Mouse (Mus musculus): ENCODE measurements around the gene Cenpn. TPM values are rescaled to one million over a fixed set of nuclear protein-coding genes. Genes with fewer than 3 reads are reported as not detected.

The Cenpn gene
- polyA plus RNA-seq, 1 experiment: 48.0 TPM

- H3K27me3 ChIP-seq (ENCODE audit: control insufficient read depth, insufficient read depth, low read length, poor library complexity, severe bottlenecking): no peaks in the 10 kb centered on the region
- peaks cover 3% of the 10 kb centered on the region for H3K4me1 ChIP-seq (ENCODE audit: control insufficient read depth, insufficient read depth, low read length)
- H3K27ac ChIP-seq (ENCODE audit: insufficient read depth, low read length): no peak overlapping the region; the same call in 1 of the 2 replicates
- peak overlapping the region; percentile 38 for H3K4me3 ChIP-seq (ENCODE audit: low read depth, low read length)
- TF ChIP-seq EP300 (IDR thresholded peaks at IDR 0.05; ENCODE audit: insufficient read depth, low read depth, low read length): no peak
- no peak for TF ChIP-seq CTCF (IDR thresholded peaks at IDR 0.05; ENCODE audit: low read depth, low read length)
- no peak for TF ChIP-seq POLR2A (IDR thresholded peaks at IDR 0.05; ENCODE audit: insufficient read depth, low read length)
- no peaks in the 10 kb centered on the region for H3K36me3 ChIP-seq (ENCODE audit: control insufficient read depth, insufficient read depth, low read length, poor library complexity, severe bottlenecking)
- no peaks in the 10 kb centered on the region for H3K9me3 ChIP-seq (replicated peaks; ENCODE audit: control insufficient read depth, insufficient read depth, low read length, poor library complexity, severe bottlenecking)
- peak overlapping the region; percentile 22; the same call in 1 of the 2 replicates for H3K9ac ChIP-seq (ENCODE audit: low read depth, poor library complexity, severe bottlenecking)
Observed at GRCm38 (mm10) chr8:116946851-116947250, 25.3 kb downstream of the Cenpn start.

GRCm38 (mm10) chr8:116947589-116947988 is 26.1 kb downstream of the Cenpn start:
- no peaks in the 10 kb centered on the region for H3K9me3 ChIP-seq (replicated peaks; ENCODE audit: control insufficient read depth, insufficient read depth, low read length, poor library complexity, severe bottlenecking)
- H3K27ac ChIP-seq (ENCODE audit: insufficient read depth, low read length): no peak overlapping the region
- H3K9ac ChIP-seq (ENCODE audit: low read depth, poor library complexity, severe bottlenecking): no peak overlapping the region
- H3K36me3 ChIP-seq (ENCODE audit: control insufficient read depth, insufficient read depth, low read length, poor library complexity, severe bottlenecking): no peaks in the 10 kb centered on the region; the same call in 1 of the 2 replicates
- H3K4me3 ChIP-seq (ENCODE audit: low read depth, low read length): 0 out of 2 replicates have a peak overlapping the region, but pooled peaks have one; percentile 8
- TF ChIP-seq EP300 (IDR thresholded peaks at IDR 0.05; ENCODE audit: insufficient read depth, low read depth, low read length): 0 out of 2 replicates have a peak, but pooled peaks have one; percentile 12
- no peak for TF ChIP-seq POLR2A (IDR thresholded peaks at IDR 0.05; ENCODE audit: insufficient read depth, low read length)
- H3K27me3 ChIP-seq (ENCODE audit: control insufficient read depth, insufficient read depth, low read length, poor library complexity, severe bottlenecking): no peaks in the 10 kb centered on the region
- H3K4me1 ChIP-seq (ENCODE audit: control insufficient read depth, insufficient read depth, low read length): peaks cover 3% of the 10 kb centered on the region

GRCm38 (mm10) chr8:116951369-116951768 is 29.8 kb downstream of the Cenpn start:
- H3K4me1 ChIP-seq (ENCODE audit: control insufficient read depth, insufficient read depth, low read length): peaks cover 3% of the 10 kb centered on the region
- H3K9me3 ChIP-seq (replicated peaks; ENCODE audit: control insufficient read depth, insufficient read depth, low read length, poor library complexity, severe bottlenecking): no peaks in the 10 kb centered on the region
- H3K4me3 ChIP-seq (ENCODE audit: low read depth, low read length): no peak overlapping the region
- no peak overlapping the region for H3K27ac ChIP-seq (ENCODE audit: insufficient read depth, low read length)
- TF ChIP-seq CTCF (IDR thresholded peaks at IDR 0.05; ENCODE audit: low read depth, low read length) (no peak), POLR2A (IDR thresholded peaks at IDR 0.05; ENCODE audit: insufficient read depth, low read length) (no peak), EP300 (IDR thresholded peaks at IDR 0.05; ENCODE audit: insufficient read depth, low read depth, low read length) (no peak)
- H3K9ac ChIP-seq (ENCODE audit: low read depth, poor library complexity, severe bottlenecking): no peak overlapping the region
- no peaks in the 10 kb centered on the region for H3K27me3 ChIP-seq (ENCODE audit: control insufficient read depth, insufficient read depth, low read length, poor library complexity, severe bottlenecking)
- H3K36me3 ChIP-seq (ENCODE audit: control insufficient read depth, insufficient read depth, low read length, poor library complexity, severe bottlenecking): peaks cover 34% of the 10 kb centered on the region

- Histone ChIP-seq H3K4me3 (ENCODE audit: low read depth, low read length) (no peak overlapping the region), H3K9me3 (replicated peaks; ENCODE audit: control insufficient read depth, insufficient read depth, low read length, poor library complexity, severe bottlenecking) (no peaks in the 10 kb centered on the region), H3K9ac (ENCODE audit: low read depth, poor library complexity, severe bottlenecking) (no peak overlapping the region), H3K36me3 (ENCODE audit: control insufficient read depth, insufficient read depth, low read length, poor library complexity, severe bottlenecking) (peaks cover 38% of the 10 kb centered on the region), H3K27ac (ENCODE audit: insufficient read depth, low read length) (no peak overlapping the region), H3K27me3 (ENCODE audit: control insufficient read depth, insufficient read depth, low read length, poor library complexity, severe bottlenecking) (no peaks in the 10 kb centered on the region), H3K4me1 (ENCODE audit: control insufficient read depth, insufficient read depth, low read length) (peaks cover 3% of the 10 kb centered on the region)
- no peak for TF ChIP-seq CTCF (IDR thresholded peaks at IDR 0.05; ENCODE audit: low read depth, low read length)
- TF ChIP-seq EP300 (IDR thresholded peaks at IDR 0.05; ENCODE audit: insufficient read depth, low read depth, low read length): no peak
- TF ChIP-seq POLR2A (IDR thresholded peaks at IDR 0.05; ENCODE audit: insufficient read depth, low read length): no peak
Observed at GRCm38 (mm10) chr8:116951778-116952177, 30.2 kb downstream of the Cenpn start.

- Histone ChIP-seq H3K9me3 (replicated peaks; ENCODE audit: control insufficient read depth, insufficient read depth, low read length, poor library complexity, severe bottlenecking) (no peaks in the 10 kb centered on the region), H3K36me3 (ENCODE audit: control insufficient read depth, insufficient read depth, low read length, poor library complexity, severe bottlenecking) (peaks cover 45% of the 10 kb centered on the region), H3K4me1 (ENCODE audit: control insufficient read depth, insufficient read depth, low read length) (peaks cover 3% of the 10 kb centered on the region), H3K4me3 (ENCODE audit: low read depth, low read length) (no peak overlapping the region), H3K9ac (ENCODE audit: low read depth, poor library complexity, severe bottlenecking) (no peak overlapping the region), H3K27me3 (ENCODE audit: control insufficient read depth, insufficient read depth, low read length, poor library complexity, severe bottlenecking) (no peaks in the 10 kb centered on the region), H3K27ac (ENCODE audit: insufficient read depth, low read length) (no peak overlapping the region)
- TF ChIP-seq EP300 (IDR thresholded peaks at IDR 0.05; ENCODE audit: insufficient read depth, low read depth, low read length) (no peak), POLR2A (IDR thresholded peaks at IDR 0.05; ENCODE audit: insufficient read depth, low read length) (no peak), CTCF (IDR thresholded peaks at IDR 0.05; ENCODE audit: low read depth, low read length) (no peak)
Observed at GRCm38 (mm10) chr8:116952428-116952827, 30.9 kb downstream of the Cenpn start.

GRCm38 (mm10) chr8:116954415-116954814 is 32.9 kb downstream of the Cenpn start:
- TF ChIP-seq POLR2A (IDR thresholded peaks at IDR 0.05; ENCODE audit: insufficient read depth, low read length): no peak
- TF ChIP-seq EP300 (IDR thresholded peaks at IDR 0.05; ENCODE audit: insufficient read depth, low read depth, low read length): no peak
- TF ChIP-seq CTCF (IDR thresholded peaks at IDR 0.05; ENCODE audit: low read depth, low read length): no peak
- H3K27ac ChIP-seq (ENCODE audit: insufficient read depth, low read length): no peak overlapping the region
- H3K4me3 ChIP-seq (ENCODE audit: low read depth, low read length): no peak overlapping the region
- H3K9me3 ChIP-seq (replicated peaks; ENCODE audit: control insufficient read depth, insufficient read depth, low read length, poor library complexity, severe bottlenecking): no peaks in the 10 kb centered on the region
- no peaks in the 10 kb centered on the region for H3K4me1 ChIP-seq (ENCODE audit: control insufficient read depth, insufficient read depth, low read length)
- H3K27me3 ChIP-seq (ENCODE audit: control insufficient read depth, insufficient read depth, low read length, poor library complexity, severe bottlenecking): no peaks in the 10 kb centered on the region
- peaks cover 49% of the 10 kb centered on the region for H3K36me3 ChIP-seq (ENCODE audit: control insufficient read depth, insufficient read depth, low read length, poor library complexity, severe bottlenecking)
- H3K9ac ChIP-seq (ENCODE audit: low read depth, poor library complexity, severe bottlenecking): no peak overlapping the region
